Comparison of ENCODE assay signal across 13 mouse cellular contexts in genomic region chr17:71211962-71212646, GRCm38 (mm10). TPM values are rescaled to one million over a fixed set of nuclear protein-coding genes. Genes with fewer than 3 reads are reported as not detected.
DNase-seq lines count a peak whose midpoint lies in the region; ATAC-seq and TF ChIP-seq lines count a peak whose summit lies in the region.
"Had no signal": no experiment of that assay in that cellular context is flagged by ENCODE, and none has a peak within 500 bp of the region (broad histone marks: within the 10 kb centered on the region; RNA-seq: fewer than 3 reads in every experiment).

No protein-coding gene starts in this region.

- no peak for DNase-seq in heart, adult 8-10 months (ENCODE audit: low spot score)
- no peak for DNase-seq in neural tube, embryonic 10.5 days (ENCODE audit: extremely low spot score, low spot score)
- DNase-seq in liver = peak; percentile 78
- DNase-seq in layer of hippocampus, adult 11-12 months (ENCODE audit: low spot score) = no peak
- DNase-seq in adrenal gland, postnatal 4 days (ENCODE audit: low spot score in 2 of 2) = no peak
- DNase-seq: adrenal gland, adult 2 months; cerebellum, adult 11-12 months had no signal

- H3K27ac ChIP-seq in heart, embryonic 12.5 days (ENCODE audit: poor library complexity, severe bottlenecking) = peak overlapping the region; percentile 38; the same call in 1 of the 2 replicates
- peak overlapping the region; percentile 63 for H3K27ac ChIP-seq in neural tube, embryonic 13.5 days (replicated peaks)
- H3K27ac ChIP-seq in olfactory bulb, adult 2 months (ENCODE audit: insufficient read depth, low read depth, low read length) = peak overlapping the region; percentile 76
- H3K27ac ChIP-seq: embryonic facial prominence, embryonic 10.5 days; heart, embryonic 15.5 days had no signal

- H3K36me3 ChIP-seq in heart, embryonic 12.5 days = peaks cover 6% of the 10 kb centered on the region; the same call in 1 of the 2 replicates
- peaks cover 3% of the 10 kb centered on the region; the same call in 1 of the 2 replicates for H3K36me3 ChIP-seq in neural tube, embryonic 13.5 days

- no peak overlapping the region for H3K4me2 ChIP-seq in heart, embryonic 12.5 days
- H3K4me2 ChIP-seq in neural tube, embryonic 13.5 days = no peak overlapping the region
- H3K4me2 ChIP-seq: heart, embryonic 15.5 days had no signal

- H3K27me3 ChIP-seq in heart, embryonic 12.5 days (replicated peaks) = no peaks in the 10 kb centered on the region
- no peaks in the 10 kb centered on the region for H3K27me3 ChIP-seq in neural tube, embryonic 13.5 days
- H3K27me3 ChIP-seq: heart, embryonic 15.5 days had no signal

- H3K4me3 ChIP-seq in heart, embryonic 12.5 days = no peak overlapping the region
- H3K4me3 ChIP-seq in neural tube, embryonic 13.5 days = no peak overlapping the region
- H3K4me3 ChIP-seq in olfactory bulb, adult 2 months (ENCODE audit: insufficient read depth, low read depth, low read length) = no peak overlapping the region
- H3K4me3 ChIP-seq: embryonic facial prominence, embryonic 10.5 days; heart, embryonic 15.5 days had no signal

- H3K9ac ChIP-seq in heart, embryonic 12.5 days = no peak overlapping the region
- no peak overlapping the region for H3K9ac ChIP-seq in neural tube, embryonic 13.5 days
- H3K9ac ChIP-seq: heart, embryonic 15.5 days had no signal

- no peaks in the 10 kb centered on the region; the same call in 1 of the 2 replicates for H3K9me3 ChIP-seq in heart, embryonic 12.5 days (replicated peaks)
- no peaks in the 10 kb centered on the region for H3K9me3 ChIP-seq in neural tube, embryonic 13.5 days
- H3K9me3 ChIP-seq: embryonic facial prominence, embryonic 10.5 days had no signal

- 66% methylated on average over 6 of the region's 6 CpGs for WGBS in heart, embryonic 12.5 days
- 58% methylated on average over 6 of the region's 6 CpGs for WGBS in neural tube, embryonic 13.5 days
- 51% methylated on average over 6 of the region's 6 CpGs for WGBS in olfactory bulb, adult 2 months

- ATAC-seq in heart, embryonic 12.5 days (ENCODE audit: insufficient number of reproducible peaks, low FRiP score) = peak; percentile 85
- ATAC-seq in neural tube, embryonic 13.5 days (ENCODE audit: low read depth) = no peak; the same call in 1 of the 2 replicates
- ATAC-seq: forebrain, embryonic 16.5 days had no signal

- TF ChIP-seq CTCF in olfactory bulb, adult 2 months (IDR thresholded peaks at IDR 0.05; ENCODE audit: insufficient read depth, low read depth, low read length) = no peak

- no peak for TF ChIP-seq POLR2A in olfactory bulb, adult 2 months (IDR thresholded peaks at IDR 0.05; ENCODE audit: insufficient read depth, low read depth, low read length)

- peaks cover 28% of the 10 kb centered on the region for H3K4me1 ChIP-seq in heart, embryonic 12.5 days (replicated peaks)
- H3K4me1 ChIP-seq in neural tube, embryonic 13.5 days (replicated peaks) = peaks cover 22% of the 10 kb centered on the region
- H3K4me1 ChIP-seq in olfactory bulb, adult 2 months (ENCODE audit: control insufficient read depth, insufficient read depth, low read length) = peaks cover 15% of the 10 kb centered on the region

RNA-seq across cellular contexts. Expression of gene Lpin2, which starts 29.7 kb away (rescaled TPM):
- 22.1 and 23.8 TPM in 2 replicates for polyA plus RNA-seq in heart, embryonic 12.5 days (2016; fragmentation: Nextera tagmentation; extraction: Ambion mirVana)
- total RNA-seq in heart, adult 8-10 months (2022) = 10 to 100 TPM in 1 of 4 experiments, 1 to 10 TPM in 3; 7.4 to 11.1 (median 10.0) TPM
- 36.1 and 40.8 TPM in 2 replicates for polyA plus RNA-seq in neural tube, embryonic 13.5 days (2015; fragmentation: Nextera tagmentation; extraction: Ambion mirVana)
- polyA plus RNA-seq in olfactory bulb, adult 2 months (2012; ENCODE audit: insufficient read depth, insufficient read length, low replicate concordance, missing spikeins) = not detected in 2 replicates
- 10 to 100 TPM; 55.2 to 63.6 TPM for total RNA-seq in adrenal gland, postnatal 4 days (2021)
